Mouse (Mus musculus): ENCODE data around the gene Snx5. TPM values are rescaled to one million over a fixed set of nuclear protein-coding genes. Genes with fewer than 3 reads are reported as not detected.
A peak's percentile ranks its signal among the peaks of the same experiment; 100 is the strongest.

The Snx5 gene
- total RNA-seq, 2 experiments from 2014 or later: 58.0 to 85.5 TPM

- no peak for ATAC-seq (replicated peaks; ENCODE audit: low FRiP score, poor library complexity, severe bottlenecking)
Measured at GRCm38 (mm10) chr2:144233534-144233933, 37.2 kb downstream of the Snx5 start.

GRCm38 (mm10) chr2:144231115-144231514 is 39.6 kb downstream of the Snx5 start:
- no peak for ATAC-seq (replicated peaks; ENCODE audit: low FRiP score, poor library complexity, severe bottlenecking)

- no peak for ATAC-seq (replicated peaks; ENCODE audit: low FRiP score, poor library complexity, severe bottlenecking)
Measured at GRCm38 (mm10) chr2:144230498-144230897, 40.2 kb downstream of the Snx5 start.

- no peak for ATAC-seq (replicated peaks; ENCODE audit: low FRiP score, poor library complexity, severe bottlenecking)
Measured at GRCm38 (mm10) chr2:144229647-144230046, 41.1 kb downstream of the Snx5 start.

GRCm38 (mm10) chr2:144228521-144229346 is 42.0 kb downstream of the Snx5 start:
- ATAC-seq (replicated peaks; ENCODE audit: low FRiP score, poor library complexity, severe bottlenecking): no peak

- no peak for ATAC-seq (replicated peaks; ENCODE audit: low FRiP score, poor library complexity, severe bottlenecking)
Measured at GRCm38 (mm10) chr2:144226906-144227586, 43.7 kb downstream of the Snx5 start.

GRCm38 (mm10) chr2:144224351-144224750 is 46.4 kb downstream of the Snx5 start:
- ATAC-seq (replicated peaks; ENCODE audit: low FRiP score, poor library complexity, severe bottlenecking): peak; percentile 29; the same call in 1 of the 2 replicates

GRCm38 (mm10) chr2:144215601-144216000 is 55.1 kb downstream of the Snx5 start:
- no peak for ATAC-seq (replicated peaks; ENCODE audit: low FRiP score, poor library complexity, severe bottlenecking)

- ATAC-seq (replicated peaks; ENCODE audit: low FRiP score, poor library complexity, severe bottlenecking): no peak
Measured at GRCm38 (mm10) chr2:144215195-144215594, 55.5 kb downstream of the Snx5 start.

GRCm38 (mm10) chr2:144214508-144215185 is 56.1 kb downstream of the Snx5 start:
- no peak for ATAC-seq (replicated peaks; ENCODE audit: low FRiP score, poor library complexity, severe bottlenecking)

- no peak for ATAC-seq (replicated peaks; ENCODE audit: low FRiP score, poor library complexity, severe bottlenecking)
Measured at GRCm38 (mm10) chr2:144213803-144214202, 56.9 kb downstream of the Snx5 start.

GRCm38 (mm10) chr2:144209425-144209824 is 61.3 kb downstream of the Snx5 start:
- ATAC-seq (replicated peaks; ENCODE audit: low FRiP score, poor library complexity, severe bottlenecking): no peak

GRCm38 (mm10) chr2:144207365-144207764 is 63.3 kb downstream of the Snx5 start:
- ATAC-seq (replicated peaks; ENCODE audit: low FRiP score, poor library complexity, severe bottlenecking): no peak

- no peak for ATAC-seq (replicated peaks; ENCODE audit: low FRiP score, poor library complexity, severe bottlenecking)
Measured at GRCm38 (mm10) chr2:144203001-144203400, 67.7 kb downstream of the Snx5 start.

- no peak for ATAC-seq (replicated peaks; ENCODE audit: low FRiP score, poor library complexity, severe bottlenecking)
Measured at GRCm38 (mm10) chr2:144202567-144202966, 68.1 kb downstream of the Snx5 start.

- no peak for ATAC-seq (replicated peaks; ENCODE audit: low FRiP score, poor library complexity, severe bottlenecking)
Measured at GRCm38 (mm10) chr2:144202151-144202550, 68.6 kb downstream of the Snx5 start.

Other genes starting within 250 kb of the Snx5 start
- gene Banf2, start 237.8 kb downstream of the Snx5 start, total RNA-seq (2015; ENCODE audit: low replicate concordance): not detected in 2 replicates
- not detected in 2 replicates for gene Banf2, start 237.8 kb downstream of the Snx5 start, total RNA-seq (2017; ENCODE audit: low replicate concordance)
- gene Mgme1, start 243 bp downstream of the Snx5 start, total RNA-seq (2015; ENCODE audit: low replicate concordance): 0.77 and 2.5 TPM in 2 replicates
- gene Mgme1, start 243 bp downstream of the Snx5 start, total RNA-seq (2017; ENCODE audit: low replicate concordance): 4.6 and 6.1 TPM in 2 replicates
- not detected in 2 replicates for gene Ovol2, start 61.2 kb upstream of the Snx5 start, total RNA-seq (2015; ENCODE audit: low replicate concordance)
- gene Ovol2, start 61.2 kb upstream of the Snx5 start, total RNA-seq (2017; ENCODE audit: low replicate concordance): not detected in 2 replicates
- 7.1 and 8.6 TPM in 2 replicates for gene Kat14, start 98.1 kb upstream of the Snx5 start, total RNA-seq (2015; ENCODE audit: low replicate concordance)
- 9.5 and 13.5 TPM in 2 replicates for gene Kat14, start 98.1 kb upstream of the Snx5 start, total RNA-seq (2017; ENCODE audit: low replicate concordance)
- gene Pet117, start 98.1 kb upstream of the Snx5 start, total RNA-seq (2015; ENCODE audit: low replicate concordance): not detected in 2 replicates
- gene Pet117, start 98.1 kb upstream of the Snx5 start, total RNA-seq (2017; ENCODE audit: low replicate concordance): 5.4 TPM in 1 of 2 replicates, not detected in the other